Mouse (Mus musculus): Measurements from ENCODE around the gene Gsta4.
A peak's percentile ranks its signal among the peaks of the same experiment; 100 is the strongest.
"Not testable (repeated sequence)": the region's sequence is repeated elsewhere in the genome, so short reads cannot be mapped to it uniquely, and the experiment has no call there.

The Gsta4 gene

DNA sequence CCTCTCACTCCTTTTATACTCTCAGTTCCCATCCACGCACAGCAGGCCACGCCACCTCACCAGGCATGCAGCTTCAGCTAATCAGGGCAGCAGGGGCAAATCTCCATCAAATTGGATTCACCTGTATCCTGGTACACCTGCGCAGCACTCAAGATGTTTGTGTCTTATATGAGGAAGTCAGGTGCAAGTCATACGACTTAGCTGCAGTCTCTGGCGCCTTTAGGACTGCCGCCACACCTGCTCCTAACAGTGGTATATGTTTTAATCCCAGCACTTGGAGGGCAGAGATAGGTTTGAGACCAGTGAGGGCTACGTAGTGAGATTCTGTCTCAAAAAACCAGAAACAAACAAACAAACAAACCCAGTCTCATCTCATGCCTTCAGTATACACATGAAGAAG is at the start of gene Gsta4:
Gsta4 (plus strand) TSS at position 301 of the 400 bp plus-strand sequence.
- DNase-seq, result not testable (repeated sequence)

DNA sequence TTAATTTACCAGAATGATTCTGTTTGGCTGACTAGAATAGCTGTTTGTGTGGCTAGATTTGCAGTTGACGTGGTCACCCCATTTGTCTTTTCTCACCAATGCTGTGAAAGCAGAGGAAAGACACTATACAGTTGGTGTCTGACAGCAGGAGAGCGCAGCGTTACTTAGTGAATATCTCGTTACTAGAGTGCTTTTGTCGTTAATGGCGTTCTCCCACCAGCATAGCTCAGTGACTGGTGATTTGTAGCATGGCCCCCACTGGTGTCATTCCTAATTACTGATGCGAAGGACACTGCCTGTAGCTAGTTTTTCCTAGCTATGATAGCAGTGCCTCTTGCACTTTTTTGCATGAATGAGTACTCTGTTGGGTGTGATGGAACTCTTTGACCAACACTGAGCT is 46.9 kb upstream of the Gsta4 start:
- no peak for DNase-seq

DNA sequence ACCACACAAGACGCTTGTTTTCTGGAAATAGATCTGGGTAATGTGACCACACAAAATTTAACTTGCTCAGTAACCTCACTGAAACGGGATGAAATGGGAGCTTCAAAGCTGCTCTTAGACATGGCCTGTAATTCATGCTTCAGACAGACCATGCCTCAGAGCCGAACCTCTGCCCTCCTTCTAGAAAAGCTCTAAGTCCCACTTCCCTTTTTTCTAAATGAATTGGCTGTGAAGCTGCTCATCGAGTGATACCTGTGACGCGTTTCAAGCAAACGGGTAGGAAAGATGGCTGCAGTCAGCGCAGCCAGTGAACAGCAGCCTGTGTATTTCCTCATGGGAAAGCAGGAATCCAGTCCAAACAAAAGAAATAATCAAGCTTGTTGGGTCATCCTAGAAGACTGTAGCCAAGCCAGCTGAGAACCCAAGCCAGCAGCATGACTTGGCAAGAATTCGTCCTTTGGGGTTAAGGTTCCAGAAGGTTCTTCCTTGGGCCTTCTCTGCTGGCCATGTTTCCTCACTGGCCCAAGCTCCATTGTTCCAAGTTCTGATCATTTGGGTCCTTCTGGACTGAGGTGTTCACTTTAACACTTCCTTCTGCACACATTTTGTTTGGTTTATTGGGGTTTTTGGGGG is 44.4 kb upstream of the Gsta4 start:
- DNase-seq, result no peak

DNA sequence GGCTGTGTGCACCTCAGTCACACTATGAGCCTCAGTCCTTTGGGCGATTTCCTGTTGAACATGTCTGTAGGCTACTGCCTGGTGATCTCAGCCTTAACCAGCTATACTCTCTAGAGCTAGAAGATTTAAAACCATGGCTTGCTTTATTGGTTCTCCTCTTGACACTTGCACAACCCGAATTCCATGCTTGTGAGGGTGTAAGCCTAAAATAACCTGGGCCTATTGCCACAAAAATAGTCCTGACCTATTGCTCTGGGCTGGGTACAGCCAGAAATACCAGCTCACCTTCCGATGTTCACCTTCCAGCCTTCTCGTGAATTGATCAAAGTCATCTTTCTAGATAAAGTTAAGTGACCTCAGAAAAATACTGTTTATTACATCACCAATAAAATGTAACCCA is 43.1 kb upstream of the Gsta4 start:
- DNase-seq, result no peak

- DNase-seq, result peak; percentile 28
Measured at GRCm38 (mm10) chr9:78146099-78146498, 36.5 kb upstream of the Gsta4 start.

DNA sequence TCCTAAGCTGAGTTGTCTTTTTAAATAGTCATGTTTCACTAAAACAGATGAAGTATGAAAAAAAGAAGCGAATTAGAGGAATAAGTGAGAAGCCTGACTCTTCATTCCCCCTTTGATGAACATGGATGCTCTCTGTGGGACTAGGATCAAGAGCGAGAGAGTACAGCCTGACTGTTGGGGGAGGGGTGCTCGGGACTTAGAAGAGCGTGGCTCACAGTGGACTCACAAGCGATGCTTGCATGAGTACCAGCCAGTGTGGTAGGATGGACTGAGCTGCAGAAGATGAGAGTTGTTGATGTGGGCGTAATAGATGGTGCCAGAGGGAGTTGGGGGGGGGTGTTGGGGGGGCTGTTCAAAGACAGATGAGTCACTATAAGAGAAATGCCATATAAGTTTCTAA is 35.9 kb upstream of the Gsta4 start:
- no peak for DNase-seq

DNA sequence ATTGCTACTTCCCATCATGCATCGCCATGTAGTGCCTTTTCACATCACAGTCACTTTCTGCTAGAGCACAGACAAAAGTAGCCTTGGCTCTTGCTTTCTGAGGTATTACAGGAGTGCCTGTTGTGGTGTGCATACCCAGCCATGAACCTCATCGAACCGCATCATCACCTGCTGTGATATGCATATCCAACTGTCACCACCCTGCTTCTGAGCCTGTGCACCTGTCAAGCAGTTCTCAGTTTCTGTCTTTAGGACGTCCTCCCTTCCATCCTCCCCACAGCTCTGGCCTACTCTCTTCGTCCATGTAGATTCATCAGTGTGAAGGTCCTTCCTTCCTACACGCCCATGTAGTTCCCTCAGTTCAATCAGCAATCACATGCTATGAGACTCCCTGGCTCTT is 34.4 kb upstream of the Gsta4 start:
- DNase-seq, result no peak

DNA sequence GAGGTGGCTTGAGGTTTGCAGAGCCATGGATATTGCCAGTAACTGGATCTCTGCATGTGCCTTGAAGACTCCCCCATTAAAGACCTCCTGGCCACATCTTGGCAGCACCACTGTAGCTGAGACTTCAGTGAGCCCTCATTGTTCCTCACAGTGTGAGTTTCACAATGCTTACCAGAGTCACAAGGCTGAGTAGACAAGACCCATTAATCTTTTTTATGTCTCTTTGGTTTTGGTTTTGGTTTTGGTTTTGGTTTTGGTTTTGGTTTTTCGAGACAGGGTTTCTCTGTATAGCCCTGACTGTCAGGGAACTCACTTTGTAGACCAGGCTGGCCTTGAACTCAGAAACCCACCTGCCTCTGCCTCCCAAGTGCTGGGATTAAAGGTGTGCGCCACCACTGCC is 32.8 kb upstream of the Gsta4 start:
- DNase-seq, result not testable (repeated sequence)

DNA sequence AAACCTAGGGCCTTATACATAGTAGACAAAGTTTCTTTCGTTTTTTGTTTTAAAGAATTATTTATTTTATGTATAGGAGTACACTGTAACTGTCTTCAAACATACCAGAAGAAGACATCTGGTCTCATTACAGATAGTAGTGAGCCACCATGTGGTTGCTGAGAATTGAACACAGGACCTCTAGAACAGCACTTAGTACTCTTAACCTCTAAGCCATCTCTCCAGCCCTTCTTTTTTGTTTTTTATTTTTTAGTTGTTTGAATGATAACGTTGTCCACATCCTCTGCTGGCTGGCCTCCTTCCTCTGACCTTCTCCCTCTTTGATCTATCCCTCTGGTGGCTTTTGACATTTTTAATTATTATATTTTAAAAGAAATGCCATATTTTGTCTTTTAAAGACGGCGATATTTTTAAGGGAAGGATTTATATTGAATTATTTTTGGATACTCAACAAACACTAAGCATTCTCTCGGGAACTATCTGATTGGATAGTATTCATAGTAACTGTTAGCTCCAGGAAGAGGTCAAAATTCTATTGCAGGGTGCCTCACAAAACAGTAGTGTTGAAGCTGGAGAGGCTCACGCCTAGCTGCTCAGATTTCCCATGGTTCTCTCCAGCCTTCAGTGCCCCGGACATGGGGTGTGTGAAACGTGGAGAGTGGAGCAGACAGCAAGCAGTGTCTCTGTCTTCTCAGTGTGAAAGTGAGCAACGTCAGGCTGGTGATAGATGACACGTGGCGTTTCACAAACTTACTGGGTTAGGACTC is 28.2 kb upstream of the Gsta4 start:
- no peak for DNase-seq

DNA sequence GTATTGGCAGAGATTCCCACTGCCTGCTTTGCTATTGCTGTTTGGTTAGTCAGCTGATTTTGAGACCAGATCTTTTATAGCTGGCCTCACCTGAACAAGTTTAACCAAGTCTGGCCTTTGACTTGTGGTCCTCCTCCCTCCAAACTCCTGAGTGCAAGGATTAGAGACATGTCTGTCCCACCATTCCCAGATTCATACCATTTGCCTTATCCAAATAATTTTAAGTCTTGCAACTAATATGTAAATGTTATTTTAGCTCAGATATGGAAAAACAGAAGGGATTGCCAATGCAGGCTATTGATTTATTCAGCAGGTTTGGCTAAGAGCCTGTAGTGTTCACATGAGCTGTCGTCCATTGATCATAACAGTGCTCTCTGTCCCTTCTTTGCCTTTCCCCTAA is 25.4 kb upstream of the Gsta4 start:
- no peak for DNase-seq

DNA sequence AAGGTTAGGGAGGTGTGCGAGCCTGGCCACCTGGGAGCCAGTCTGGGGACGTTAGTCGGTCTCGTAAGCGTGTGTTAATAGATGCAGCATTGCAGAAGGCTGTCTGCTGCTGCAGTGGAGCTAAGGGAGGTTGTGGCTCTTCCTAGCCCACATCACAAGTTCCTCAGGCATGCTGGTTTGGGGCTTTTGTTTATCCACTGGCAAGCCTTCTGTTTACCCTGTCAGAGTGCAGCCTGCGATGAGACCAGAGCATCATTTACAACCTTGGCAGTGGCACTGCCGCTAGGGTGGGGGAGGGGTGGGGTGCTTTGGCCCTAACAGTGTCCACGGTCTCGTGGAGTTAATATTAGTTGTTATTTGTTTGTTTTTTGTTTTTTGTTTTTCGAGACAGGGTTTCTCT is 19.3 kb upstream of the Gsta4 start:
- no peak for DNase-seq

DNA sequence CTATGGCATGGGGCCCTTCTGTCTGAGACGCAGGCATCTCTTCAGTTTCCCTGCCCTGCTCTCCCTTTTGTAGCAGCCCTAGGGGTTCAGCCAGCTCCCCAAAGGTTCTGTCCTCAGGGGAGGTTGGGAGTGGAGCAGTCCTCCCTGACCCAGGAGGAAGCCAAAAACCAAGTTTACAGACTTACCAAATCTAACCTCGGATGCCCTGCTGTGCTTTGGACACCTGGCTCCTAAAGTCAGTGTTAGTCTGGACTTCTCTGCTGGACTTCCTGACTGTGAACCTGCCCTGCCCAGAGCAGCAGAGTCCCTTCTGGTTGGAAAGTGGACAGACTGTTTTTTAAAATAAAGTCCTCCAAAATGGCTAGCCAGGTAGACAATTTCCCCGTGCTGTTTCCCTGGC is 17.8 kb upstream of the Gsta4 start:
- DNase-seq, result no peak

DNA sequence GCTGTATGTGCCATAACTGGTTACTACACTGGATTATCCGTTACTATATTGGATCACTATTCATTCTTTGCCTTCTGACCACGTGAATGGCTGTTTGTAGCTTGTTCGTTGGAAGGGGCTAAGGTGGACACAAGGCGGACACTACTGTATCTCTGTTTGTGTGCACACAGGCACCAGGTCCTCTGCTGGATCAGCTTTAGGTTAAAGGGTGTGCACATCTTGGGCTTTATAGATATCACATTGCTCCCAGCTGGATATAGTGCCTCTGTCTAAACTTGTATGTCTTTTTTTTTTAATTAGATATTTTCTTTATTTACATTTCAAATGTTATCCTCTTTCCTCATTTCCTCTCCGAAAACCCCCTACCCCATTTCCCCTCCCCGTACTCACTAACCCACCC is 17.1 kb upstream of the Gsta4 start:
- DNase-seq, result no peak

GRCm38 (mm10) chr9:78166694-78167452 is 15.7 kb upstream of the Gsta4 start:
- DNase-seq, result no peak

DNA sequence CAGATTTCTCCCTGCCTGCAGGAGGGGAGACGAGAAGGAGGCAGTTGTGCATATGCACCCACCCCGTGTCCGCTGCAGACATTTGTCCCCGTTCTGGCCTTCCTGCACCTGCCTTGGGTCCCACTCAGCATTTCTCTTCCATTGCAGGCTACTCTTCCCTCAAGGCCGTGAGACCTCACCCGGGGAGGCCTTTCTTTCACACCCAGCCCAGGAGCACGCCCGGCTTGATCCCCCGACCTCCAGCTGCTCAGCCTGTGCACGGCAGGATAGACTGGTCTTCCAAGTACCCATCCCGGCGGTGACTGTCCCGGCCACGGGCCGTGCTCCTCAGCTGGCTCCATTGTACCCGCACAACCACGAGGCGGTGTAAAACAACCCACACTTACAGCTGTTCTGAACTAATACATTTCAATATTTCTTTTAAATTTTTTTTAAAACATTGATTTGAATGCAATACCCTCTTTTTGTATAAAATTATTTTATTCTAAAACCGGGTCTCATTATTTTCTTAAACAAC is 15.1 kb upstream of the Gsta4 start:
- no peak for DNase-seq

DNA sequence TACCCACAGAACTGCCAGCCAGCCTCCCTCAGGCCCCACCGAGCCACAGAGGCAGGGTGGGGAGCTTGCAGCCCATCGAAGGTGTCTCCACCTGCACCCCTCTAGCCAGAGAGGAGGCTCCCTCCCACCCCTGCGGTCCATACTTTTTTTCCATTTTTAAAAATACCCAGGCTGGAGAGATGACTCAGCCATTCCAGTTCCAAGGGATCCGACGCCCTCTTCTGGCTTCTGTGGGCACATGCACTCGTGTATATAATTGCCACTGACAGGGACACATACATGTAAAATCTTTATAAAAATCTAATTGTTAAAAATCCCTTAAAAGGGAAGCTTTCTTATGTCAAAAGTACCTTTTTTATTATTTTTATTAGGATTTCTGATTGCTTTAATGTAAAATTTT is 13.7 kb upstream of the Gsta4 start:
- no peak for DNase-seq

DNA sequence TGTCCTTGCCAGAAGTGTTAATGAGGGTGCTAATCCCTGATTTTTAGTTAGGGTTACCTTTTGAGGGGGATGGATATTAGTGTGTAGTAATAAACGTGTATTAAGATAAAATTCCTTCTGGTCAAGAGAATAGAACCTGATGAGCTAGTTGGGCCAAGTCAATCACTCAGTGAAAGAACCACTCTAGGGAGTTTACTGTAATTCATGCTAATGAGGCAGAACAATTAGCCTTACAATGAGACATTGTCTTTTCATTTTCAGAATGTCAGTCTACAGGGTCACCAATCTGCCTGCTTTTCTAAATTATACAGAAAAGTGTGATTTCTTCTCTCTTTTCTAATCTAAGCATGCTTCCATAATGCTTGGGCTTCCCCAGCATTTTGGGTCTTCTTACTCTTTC is 8.6 kb upstream of the Gsta4 start:
- no peak for DNase-seq

DNA sequence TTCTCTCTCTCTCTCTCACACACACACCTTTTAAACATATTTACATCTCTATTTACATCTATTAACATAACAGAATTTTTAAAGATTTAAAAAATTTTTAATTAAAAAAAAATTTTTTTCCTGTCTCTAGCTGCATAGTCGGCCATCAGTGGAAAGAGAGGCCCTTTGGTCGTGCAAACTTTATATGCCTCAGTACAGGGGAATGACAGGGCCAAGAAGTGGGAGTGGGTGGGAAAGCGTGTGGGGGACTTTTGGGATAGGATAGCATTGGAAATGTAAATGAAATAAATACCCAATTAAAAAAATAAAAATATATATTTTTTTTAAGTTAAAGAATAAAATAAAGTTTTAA is 7.7 kb upstream of the Gsta4 start:
- not testable (repeated sequence) for DNase-seq

GRCm38 (mm10) chr9:78175277-78176200 is 7.0 kb upstream of the Gsta4 start:
- DNase-seq, result peak; percentile 96

DNA sequence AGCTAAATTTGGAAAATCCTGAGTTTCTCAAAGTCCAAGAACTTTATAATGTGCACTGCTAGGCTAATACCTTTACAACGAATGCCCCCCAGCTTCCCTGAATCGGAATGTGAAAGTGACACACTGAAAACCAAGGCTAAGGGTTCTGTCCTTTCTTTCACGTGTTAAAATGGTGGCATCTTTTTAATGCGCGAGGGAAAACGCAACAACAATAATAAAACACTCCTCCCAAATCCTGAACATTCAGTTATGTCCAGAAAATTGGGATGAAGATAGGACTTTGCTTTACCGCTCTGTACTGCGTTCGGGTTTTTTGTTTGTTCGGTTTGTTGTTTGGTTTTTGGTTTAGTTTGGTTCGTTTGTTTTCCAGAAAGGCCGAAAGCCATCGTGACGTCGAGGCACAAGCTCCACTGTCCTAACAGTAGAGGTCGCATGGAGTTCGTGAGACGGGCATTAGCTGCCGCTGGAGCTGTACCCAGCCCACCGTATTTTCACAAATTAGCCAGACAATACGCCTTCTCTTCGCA is 6.3 kb upstream of the Gsta4 start:
- peak; percentile 61 for DNase-seq

DNA sequence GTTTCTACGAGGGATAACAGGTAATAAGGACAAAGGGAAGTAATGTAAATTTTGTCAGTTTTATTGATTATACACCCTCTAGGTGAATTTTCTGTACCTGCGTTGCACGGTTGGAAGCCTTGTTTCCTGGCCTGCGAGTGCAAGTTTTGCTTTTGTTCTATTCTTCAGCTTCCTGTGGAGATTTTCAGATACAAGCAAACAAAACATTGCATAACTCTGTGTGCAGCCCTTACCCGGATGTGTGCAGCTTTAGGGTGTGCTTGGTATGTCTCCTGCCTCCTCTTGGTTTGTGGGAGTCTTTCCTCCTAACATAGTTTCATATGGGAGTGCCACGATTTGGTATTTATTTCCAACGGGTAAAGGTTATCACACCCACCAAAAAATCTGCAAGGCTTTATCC is 5.7 kb upstream of the Gsta4 start:
- no peak for DNase-seq

GRCm38 (mm10) chr9:78178197-78178596 is 4.4 kb upstream of the Gsta4 start:
- no peak for DNase-seq

DNA sequence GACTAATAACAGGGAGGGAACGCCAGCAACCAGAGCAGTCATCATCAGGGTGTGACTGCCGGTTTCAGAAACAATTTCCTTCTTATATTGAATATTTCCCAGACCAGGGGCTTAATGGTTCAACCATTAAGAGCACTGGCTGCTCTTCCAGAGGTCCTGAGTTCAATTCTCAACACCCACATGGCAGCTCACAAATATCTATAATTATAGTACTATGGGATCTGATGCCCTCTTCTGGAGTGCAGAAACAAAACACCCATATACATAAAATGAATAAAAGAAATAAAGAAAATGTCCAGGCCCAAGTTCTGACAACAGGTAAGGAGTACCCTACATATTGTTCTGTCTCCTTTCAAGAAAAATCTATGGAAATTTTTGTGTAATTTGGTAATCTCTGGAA is 3.5 kb upstream of the Gsta4 start:
- no peak for DNase-seq

Measured in cerebellum, adult 11-12 months (tissue).